Mouse (Mus musculus) ES-Bruce4 (cell line): Measurements from ENCODE around the gene Plppr3.

Source experiments
- CTCF ChIP-seq: IDR thresholded peaks from one replicate; pipeline ENCODE4 v1.8.1; 2011; ENCODE audit warnings: low read depth, low read length
- EP300 ChIP-seq: IDR thresholded peaks from 2 replicates; pipeline ENCODE4 v1.6.1; 2011; ENCODE audit warnings: low read depth, low read length; ENCODE audit not compliant: insufficient read depth
- POLR2A ChIP-seq: IDR thresholded peaks from one replicate; pipeline ENCODE4 v1.8.1; 2011; ENCODE audit warnings: low read length; ENCODE audit not compliant: insufficient read depth

GRCm38 (mm10) chr10:79842322-79842721 is 32.1 kb downstream of the Plppr3 start:
- TF ChIP-seq EP300: no peak
- no peak for TF ChIP-seq POLR2A
- no peak for TF ChIP-seq CTCF
